Mouse (Mus musculus) heart, embryonic 16.5 days (tissue): Measurements from ENCODE around the gene Six2. TPM values are rescaled to one million over a fixed set of nuclear protein-coding genes. Genes with fewer than 3 reads are reported as not detected.

ENCODE experiments used
- ATAC-seq: fragments of 200-750 bp; cut with Nextera tagmentation; replicated peaks from 2 replicates; pipeline ENCODE4 v1.8.0; 2017; ENCODE audit warnings: moderate number of reproducible peaks; ENCODE audit not compliant: insufficient read depth, low FRiP score; ENCODE audit errors: extremely low read depth
- H3K27ac ChIP-seq: fragments of 300-500 bp; sonication (generic); 2 replicates; pipeline ENCODE4 v1.5.1; 2014; ENCODE audit warnings: mild to moderate bottlenecking, low read length, control low read depth, moderate library complexity
- H3K27me3 ChIP-seq: fragments of 300-500 bp; sonication (generic); 2 replicates; pipeline ENCODE4 v1.6.1; 2014; ENCODE audit warnings: low read length, mixed read lengths; ENCODE audit not compliant: control insufficient read depth, insufficient read depth
- H3K36me3 ChIP-seq: fragments of 300-500 bp; sonication (generic); 2 replicates; pipeline ENCODE4 v1.6.1; 2014; ENCODE audit not compliant: control insufficient read depth, insufficient read depth
- H3K4me1 ChIP-seq: fragments of 300-500 bp; sonication (generic); 2 replicates; pipeline ENCODE4 v1.6.1; 2014; ENCODE audit warnings: low read length, mixed read lengths; ENCODE audit not compliant: control insufficient read depth, insufficient read depth
- H3K4me2 ChIP-seq: fragments of 300-500 bp; sonication (generic); 2 replicates; pipeline ENCODE4 v1.6.1; 2014; ENCODE audit warnings: low read depth, mild to moderate bottlenecking, control low read depth, low read length
- H3K4me3 ChIP-seq: fragments of 300-500 bp; sonication (generic); 2 replicates; pipeline ENCODE4 v1.5.1; 2014; ENCODE audit warnings: mild to moderate bottlenecking, control low read depth, low read length
- H3K9ac ChIP-seq: fragments of 300-500 bp; sonication (generic); 2 replicates; pipeline ENCODE4 v1.6.1; 2014; ENCODE audit warnings: low read length, control low read depth
- H3K9me3 ChIP-seq: fragments of 300-500 bp; sonication (generic); replicated peaks from 2 replicates; pipeline ENCODE4 v1.6.1; 2016; ENCODE audit warnings: low read length; ENCODE audit not compliant: control insufficient read depth
- WGBS: fragments of 180-500 bp; shearing (Covaris S2); extraction: QIAGEN DNeasy Blood & Tissue Kit; methylation state at CpG from one replicate; pipeline ENCODE4 v1.1.7; 2014; 5-methylcytosine and 5-hydroxymethylcytosine counted together
- polyA plus RNA-seq: library from polyadenylated mRNA; unstranded; fragments of >200 nt; fragmentation: Nextera tagmentation; extraction: Ambion mirVana; gene quantifications from 2 replicates; pipeline ENCODE4 v1.2.1, GENCODE M21; 2015

Gene Six2
- polyA plus RNA-seq, 1 experiment from 2014 or later: 1.0 TPM

- H3K27ac ChIP-seq: no peak overlapping the region
- no peak overlapping the region for H3K4me2 ChIP-seq
- no peaks in the 10 kb centered on the region for H3K36me3 ChIP-seq
- H3K9ac ChIP-seq: no peak overlapping the region
- 4% methylated on average over 23 of the region's 23 CpGs for WGBS
- ATAC-seq: no peak
- peaks cover 77% of the 10 kb centered on the region for H3K27me3 ChIP-seq
- peaks cover 15% of the 10 kb centered on the region for H3K4me1 ChIP-seq
- H3K4me3 ChIP-seq: no peak overlapping the region
- peaks cover 7% of the 10 kb centered on the region for H3K9me3 ChIP-seq
Measured at GRCm38 (mm10) chr17:85692594-85692993, 4.5 kb upstream of the Six2 start.

GRCm38 (mm10) chr17:85691701-85692536 lies 3.8 kb upstream of the Six2 start:
- no peak overlapping the region for H3K4me2 ChIP-seq
- 4% methylated on average over 43 of the region's 43 CpGs for WGBS
- H3K4me3 ChIP-seq: peak overlapping the region; percentile 13; the same call in 1 of the 2 replicates
- peaks cover 20% of the 10 kb centered on the region for H3K4me1 ChIP-seq
- ATAC-seq: no peak
- peaks cover 83% of the 10 kb centered on the region for H3K27me3 ChIP-seq
- no peak overlapping the region for H3K27ac ChIP-seq
- H3K9me3 ChIP-seq: peaks cover 7% of the 10 kb centered on the region
- H3K9ac ChIP-seq: no peak overlapping the region
- no peaks in the 10 kb centered on the region for H3K36me3 ChIP-seq

DNA sequence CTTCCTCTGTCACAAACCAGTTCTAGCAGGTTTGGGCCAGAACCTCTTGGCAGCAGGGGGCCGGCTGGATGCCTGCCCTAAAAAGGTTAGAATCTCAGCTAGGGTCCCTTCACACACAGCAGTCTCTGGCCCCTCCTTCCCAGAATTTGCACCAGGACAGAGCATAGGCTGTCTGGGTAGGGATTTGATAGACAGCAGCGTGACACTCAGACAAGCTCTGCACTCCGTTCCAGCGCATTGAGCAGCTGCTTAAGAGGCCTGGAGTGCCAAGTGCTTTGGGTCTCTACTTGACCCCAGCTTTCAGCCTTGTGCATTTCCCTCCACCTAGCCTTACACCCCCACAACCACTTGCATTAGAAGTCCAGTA lies 2.9 kb upstream of the Six2 start:
- WGBS: 14% methylated on average over 4 of the region's 4 CpGs

DNA sequence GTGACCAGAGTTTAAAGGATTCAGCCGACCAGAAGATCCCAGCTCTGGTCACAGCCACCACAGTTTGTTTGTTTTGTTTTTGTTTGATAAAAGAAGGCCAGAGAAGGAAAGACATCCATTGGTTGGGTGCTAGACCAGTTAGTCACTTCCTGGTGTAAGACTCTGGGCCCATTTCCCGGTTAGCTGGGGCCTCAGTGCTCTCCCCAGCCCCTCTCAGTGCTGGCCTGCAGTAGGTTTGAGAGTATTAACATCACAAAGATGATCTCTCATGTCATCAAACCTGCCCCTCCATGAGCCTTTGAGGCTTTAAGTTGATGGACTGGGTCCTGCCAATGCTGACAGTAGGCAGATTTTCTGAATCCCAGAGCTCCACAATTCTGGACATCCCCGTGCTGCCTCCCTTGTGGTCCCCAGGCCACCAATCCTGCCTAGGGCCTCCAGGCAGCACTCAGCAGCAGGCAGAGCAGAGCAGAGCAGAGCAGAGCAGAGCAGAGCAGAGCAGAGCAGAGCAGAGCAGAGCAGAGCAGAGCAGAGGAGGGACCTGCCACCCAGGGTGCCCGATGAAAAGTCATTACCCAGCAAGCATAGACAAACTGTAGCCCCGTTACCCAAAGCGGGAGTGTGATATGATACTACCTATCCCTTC lies 2.4 kb upstream of the Six2 start:
- H3K4me3 ChIP-seq: no peak overlapping the region
- 13% methylated on average over 6 of the region's 6 CpGs for WGBS
- H3K4me1 ChIP-seq: peaks cover 20% of the 10 kb centered on the region
- no peaks in the 10 kb centered on the region for H3K36me3 ChIP-seq
- H3K4me2 ChIP-seq: no peak overlapping the region
- ATAC-seq: no peak
- H3K27ac ChIP-seq: no peak overlapping the region
- peaks cover 7% of the 10 kb centered on the region for H3K9me3 ChIP-seq
- H3K27me3 ChIP-seq: peaks cover 91% of the 10 kb centered on the region
- H3K9ac ChIP-seq: no peak overlapping the region

More for the DNA sequence above, 2.9 kb upstream of the Six2 start:
- Histone ChIP-seq H3K4me1 (peaks cover 20% of the 10 kb centered on the region), H3K9me3 (peaks cover 7% of the 10 kb centered on the region), H3K4me3 (no peak overlapping the region), H3K27me3 (peaks cover 90% of the 10 kb centered on the region), H3K27ac (no peak overlapping the region), H3K36me3 (no peaks in the 10 kb centered on the region), H3K4me2 (no peak overlapping the region), H3K9ac (no peak overlapping the region)
- no peak for ATAC-seq

GRCm38 (mm10) chr17:85689807-85690319 lies 1.8 kb upstream of the Six2 start:
- no peaks in the 10 kb centered on the region for H3K36me3 ChIP-seq
- no peak for ATAC-seq
- H3K4me2 ChIP-seq: no peak overlapping the region
- H3K9ac ChIP-seq: no peak overlapping the region
- H3K4me3 ChIP-seq: no peak overlapping the region
- H3K27ac ChIP-seq: no peak overlapping the region
- H3K9me3 ChIP-seq: peaks cover 7% of the 10 kb centered on the region
- WGBS: 26% methylated on average over 5 of the region's 5 CpGs
- H3K4me1 ChIP-seq: peaks cover 20% of the 10 kb centered on the region
- H3K27me3 ChIP-seq: peaks cover 94% of the 10 kb centered on the region

DNA sequence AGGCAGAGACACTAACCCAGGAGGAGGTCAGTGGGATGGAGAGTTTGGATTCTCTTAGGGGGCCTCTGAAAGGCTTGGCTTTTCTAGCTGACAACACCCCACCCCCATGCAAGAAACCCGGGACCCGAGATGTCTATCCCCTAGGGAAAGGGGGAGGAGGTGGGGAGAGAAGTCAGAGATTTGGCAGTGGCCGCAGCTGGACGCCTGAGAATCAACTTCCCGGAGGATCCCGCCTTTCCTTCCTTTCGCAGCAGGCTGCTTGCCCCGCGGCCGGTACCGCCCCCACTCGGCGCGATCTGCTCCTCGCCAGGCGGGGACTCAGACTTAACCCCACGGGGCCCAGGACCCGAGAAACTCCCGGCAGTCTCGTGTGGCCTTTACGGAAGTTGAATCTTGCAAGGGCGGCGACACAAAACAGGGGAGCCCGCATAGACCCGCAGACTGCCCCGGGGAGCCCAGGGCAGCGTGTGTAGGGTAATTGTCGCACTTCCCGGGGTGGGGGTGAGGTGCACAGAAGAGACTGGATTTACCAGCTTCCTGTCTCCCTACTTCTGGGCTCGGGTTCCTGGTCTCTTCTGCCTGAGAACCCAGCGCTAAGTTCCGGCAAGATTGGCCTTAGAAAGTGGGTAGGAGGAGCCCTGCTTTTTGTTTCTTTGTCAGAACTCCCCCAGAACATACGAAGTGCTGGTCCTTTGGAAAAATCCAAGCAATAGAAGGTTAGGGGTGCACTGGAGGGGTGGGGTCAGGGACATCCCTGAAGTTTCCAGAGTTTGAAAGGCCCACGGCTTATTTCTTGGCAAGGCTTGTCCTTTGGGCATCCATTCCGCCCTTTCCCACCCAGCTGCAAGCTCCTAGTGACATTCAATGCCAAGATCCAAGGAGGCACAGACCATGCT lies 1.1 kb upstream of the Six2 start:
- Histone ChIP-seq H3K4me3 (peak overlapping the region; percentile 62), H3K4me2 (peak overlapping the region; percentile 90), H3K9ac (no peak overlapping the region; the same call in 1 of the 2 replicates), H3K9me3 (no peaks in the 10 kb centered on the region; the same call in 1 of the 2 replicates), H3K4me1 (peaks cover 20% of the 10 kb centered on the region), H3K36me3 (no peaks in the 10 kb centered on the region), H3K27me3 (peaks cover 87% of the 10 kb centered on the region), H3K27ac (no peak overlapping the region)
- no peak for ATAC-seq
- WGBS: 2% methylated on average over 35 of the region's 35 CpGs

DNA sequence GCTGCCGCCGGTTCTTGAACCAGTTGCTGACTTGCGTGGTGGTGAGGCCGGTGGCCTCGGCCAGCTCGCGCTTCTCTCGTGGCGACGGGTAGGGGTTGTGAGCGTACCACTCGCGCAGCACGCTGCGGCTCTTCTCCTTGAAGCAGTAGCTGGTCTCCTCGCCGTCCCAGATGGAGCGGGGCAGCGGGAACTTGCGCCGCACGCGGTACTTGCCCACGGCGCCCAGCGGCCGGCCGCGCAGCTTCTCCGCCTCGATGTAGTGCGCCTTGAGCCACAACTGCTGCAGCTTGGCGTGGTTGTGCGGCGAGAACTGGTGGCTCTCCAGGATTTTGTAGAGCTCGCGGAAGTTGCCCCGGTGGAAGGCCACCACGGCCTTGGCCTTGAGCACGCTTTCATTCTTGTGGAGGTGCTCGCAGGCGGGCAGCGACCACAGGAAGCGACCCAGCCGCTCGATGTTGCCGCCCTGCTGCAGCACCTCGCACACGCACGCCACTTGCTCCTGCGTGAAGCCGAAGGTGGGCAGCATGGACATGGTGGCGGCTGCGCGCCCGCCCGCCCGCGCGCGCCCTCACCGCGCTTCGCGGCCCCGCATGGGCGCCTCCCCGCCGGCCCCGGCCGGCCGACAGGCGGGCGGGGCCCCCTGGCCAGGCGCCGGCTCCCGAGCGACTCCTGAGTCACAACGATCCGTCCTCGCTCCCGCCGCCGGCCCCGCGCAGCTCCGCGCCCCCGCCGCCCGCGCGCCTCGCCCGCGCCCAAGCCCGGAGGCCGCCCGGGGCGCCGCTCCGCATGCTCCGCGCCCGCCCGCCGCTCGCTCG lies 446 bp downstream of the Six2 start:
- H3K9me3 ChIP-seq: no peaks in the 10 kb centered on the region
- under 1% methylated on average over 98 of the region's 109 CpGs for WGBS
- H3K27me3 ChIP-seq: peaks cover 87% of the 10 kb centered on the region
- H3K36me3 ChIP-seq: no peaks in the 10 kb centered on the region
- peaks cover 22% of the 10 kb centered on the region for H3K4me1 ChIP-seq
- ATAC-seq: no peak; the same call in 1 of the 2 replicates
- peak overlapping the region; percentile 52 for H3K9ac ChIP-seq
- peak overlapping the region; percentile 90 for H3K4me2 ChIP-seq
- no peak overlapping the region for H3K27ac ChIP-seq
- H3K4me3 ChIP-seq: peak overlapping the region; percentile 62
